Mouse (Mus musculus) heart, embryonic 12.5 days (tissue): ENCODE measurements around the gene Mpzl1. TPM values are rescaled to one million over a fixed set of nuclear protein-coding genes. Genes with fewer than 3 reads are reported as not detected.
"Not testable (repeated sequence)": the region's sequence is repeated elsewhere in the genome, so short reads cannot be mapped to it uniquely, and the experiment has no call there.

Experiments used
- ATAC-seq: fragments of 200-750 bp; cut with Nextera tagmentation; 2 replicates; pipeline ENCODE4 v1.8.0; 2017; ENCODE audit warnings: moderate TSS enrichment, moderate library complexity; ENCODE audit not compliant: insufficient number of reproducible peaks, low FRiP score
- H3K27ac ChIP-seq: fragments of 300-500 bp; sonication (generic); 2 replicates; pipeline ENCODE4 v1.5.1; 2016; ENCODE audit warnings: mild to moderate bottlenecking, moderate library complexity; ENCODE audit not compliant: poor library complexity, severe bottlenecking
- H3K27me3 ChIP-seq: fragments of 300-500 bp; sonication (generic); replicated peaks from 2 replicates; pipeline ENCODE4 v1.6.1; 2016; ENCODE audit warnings: mild to moderate bottlenecking, moderate library complexity
- H3K36me3 ChIP-seq: fragments of 300-500 bp; sonication (generic); 2 replicates; pipeline ENCODE4 v1.6.1; 2016; ENCODE audit warnings: mild to moderate bottlenecking, moderate library complexity
- H3K4me1 ChIP-seq: fragments of 300-500 bp; sonication (generic); replicated peaks from 2 replicates; pipeline ENCODE4 v1.6.1; 2016; ENCODE audit warnings: mild to moderate bottlenecking
- H3K4me2 ChIP-seq: fragments of 300-500 bp; sonication (generic); 2 replicates; pipeline ENCODE4 v1.6.1; 2016; ENCODE audit warnings: mild to moderate bottlenecking, moderate library complexity
- H3K4me3 ChIP-seq: fragments of 300-500 bp; sonication (generic); 2 replicates; pipeline ENCODE4 v1.5.1; 2016; ENCODE audit warnings: mild to moderate bottlenecking
- H3K9ac ChIP-seq: fragments of 300-500 bp; sonication (generic); 2 replicates; pipeline ENCODE4 v1.6.1; 2016; ENCODE audit warnings: mild to moderate bottlenecking, moderate library complexity
- H3K9me3 ChIP-seq: fragments of 300-500 bp; sonication (generic); replicated peaks from 2 replicates; pipeline ENCODE4 v1.6.1; 2016; ENCODE audit warnings: mild to moderate bottlenecking, moderate library complexity
- WGBS: fragments of 180-500 bp; shearing (Covaris S2); methylation state at CpG from one replicate; pipeline ENCODE4 v1.1.7; 2016; 5-methylcytosine and 5-hydroxymethylcytosine counted together
- polyA plus RNA-seq: library from polyadenylated mRNA; unstranded; fragments of >200 nt; fragmentation: Nextera tagmentation; extraction: Ambion mirVana; gene quantifications from 2 replicates; pipeline ENCODE4 v1.2.1, GENCODE M21; 2016

Gene Mpzl1
- polyA plus RNA-seq = 126 and 135 TPM in 2 replicates

DNA sequence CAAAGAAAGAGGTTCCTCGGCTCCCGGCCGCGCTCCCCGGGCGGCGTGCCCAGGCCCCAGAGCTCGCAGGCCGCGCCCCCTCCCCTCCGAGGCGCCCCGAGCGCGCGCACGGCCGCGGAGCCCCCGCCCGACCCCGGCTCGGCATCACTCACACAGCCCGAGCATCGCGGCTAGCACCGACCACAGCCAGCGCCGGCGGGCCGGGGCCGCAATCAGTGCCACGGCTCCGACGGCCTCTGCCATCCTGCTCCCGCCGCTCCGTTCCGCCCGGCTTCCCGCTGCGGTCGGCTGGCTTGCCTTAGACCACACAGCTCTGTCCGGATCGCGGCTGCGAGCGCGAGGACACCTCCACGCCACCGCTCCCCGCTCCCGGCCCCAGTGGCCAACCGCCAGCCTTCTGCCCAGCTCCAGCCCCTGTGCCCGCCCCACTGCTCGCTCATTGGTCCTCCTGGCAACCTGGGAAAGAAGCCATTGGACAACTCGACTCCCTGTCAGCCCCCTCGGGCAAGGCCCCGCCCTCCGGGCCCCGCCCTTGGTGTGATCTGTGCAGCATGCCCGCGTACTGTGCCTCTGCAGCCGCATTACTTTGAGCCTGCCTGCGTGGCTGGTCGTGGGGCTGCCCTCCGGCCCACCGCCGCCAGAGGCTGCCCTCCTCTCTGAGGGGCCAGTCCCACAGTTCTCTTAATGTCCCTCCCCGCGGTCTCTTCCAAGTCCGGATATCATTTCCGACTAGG lies at the start of gene Mpzl1:
TSS of gene Mpzl1 (minus strand) at position 388 of the 734 bp plus-strand sequence.
- peak within 1 kb of the TSS; percentile 70 for H3K4me2 ChIP-seq
- under 1% methylated on average over 71 of the region's 73 CpGs for WGBS
- peak; percentile 99 for ATAC-seq
- no peaks in the 10 kb centered on the region for H3K36me3 ChIP-seq
- H3K27ac ChIP-seq = peak within 1 kb of the TSS; percentile 97
- H3K9ac ChIP-seq = peak within 1 kb of the TSS; percentile 96
- H3K27me3 ChIP-seq = no peaks in the 10 kb centered on the region
- peak within 1 kb of the TSS; percentile 88 for H3K4me3 ChIP-seq
- H3K9me3 ChIP-seq = no peaks in the 10 kb centered on the region
- peaks cover 49% of the 10 kb centered on the region for H3K4me1 ChIP-seq

DNA sequence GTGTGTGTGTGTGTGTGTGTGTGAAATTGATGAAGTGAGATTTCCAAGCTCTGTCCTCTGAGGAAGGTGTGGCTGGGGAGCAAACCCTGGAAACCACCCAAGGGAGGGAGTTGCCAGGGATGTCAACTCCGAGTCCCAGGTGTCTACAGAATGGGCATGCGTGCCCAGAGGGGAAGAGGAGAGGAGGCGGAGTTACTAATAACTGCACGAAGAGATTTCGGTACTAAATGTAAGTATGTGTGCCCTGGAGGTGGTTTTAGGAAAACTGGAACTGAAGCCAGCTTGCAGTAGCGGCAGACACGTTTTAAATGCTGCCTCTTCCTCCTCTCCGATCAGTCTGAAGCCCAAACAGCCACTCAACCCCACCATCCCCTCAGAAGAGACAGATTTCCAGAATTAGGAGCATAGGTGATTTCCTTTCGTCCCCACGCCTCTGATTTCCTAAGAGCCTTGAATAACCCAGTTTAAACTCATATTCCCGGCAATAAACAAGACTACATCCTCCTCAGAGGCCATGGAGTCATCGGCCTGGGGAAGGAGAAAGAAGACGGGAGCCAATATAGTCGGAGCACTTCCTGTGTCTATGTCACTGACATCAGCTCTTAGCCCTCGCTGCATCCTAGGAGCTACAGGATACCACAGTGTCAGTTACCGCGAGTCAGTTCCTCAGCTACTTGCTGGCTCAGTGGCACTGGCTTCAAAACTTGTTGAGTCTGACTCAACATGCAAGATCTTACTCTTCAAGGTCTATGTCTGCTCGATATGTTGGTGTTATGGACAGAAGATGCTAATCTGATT lies 47.9 kb upstream of the Mpzl1 start:
- ATAC-seq = no peak
- peak overlapping the region; percentile 7; the same call in 1 of the 2 replicates for H3K27ac ChIP-seq
- no peak overlapping the region for H3K9ac ChIP-seq
- 66% methylated on average over 18 of the region's 18 CpGs for WGBS
- no peak overlapping the region for H3K4me3 ChIP-seq
- H3K27me3 ChIP-seq = no peaks in the 10 kb centered on the region
- H3K4me1 ChIP-seq = peaks cover 95% of the 10 kb centered on the region
- H3K4me2 ChIP-seq = no peak overlapping the region
- H3K9me3 ChIP-seq = no peaks in the 10 kb centered on the region
- H3K36me3 ChIP-seq = peaks cover 31% of the 10 kb centered on the region

DNA sequence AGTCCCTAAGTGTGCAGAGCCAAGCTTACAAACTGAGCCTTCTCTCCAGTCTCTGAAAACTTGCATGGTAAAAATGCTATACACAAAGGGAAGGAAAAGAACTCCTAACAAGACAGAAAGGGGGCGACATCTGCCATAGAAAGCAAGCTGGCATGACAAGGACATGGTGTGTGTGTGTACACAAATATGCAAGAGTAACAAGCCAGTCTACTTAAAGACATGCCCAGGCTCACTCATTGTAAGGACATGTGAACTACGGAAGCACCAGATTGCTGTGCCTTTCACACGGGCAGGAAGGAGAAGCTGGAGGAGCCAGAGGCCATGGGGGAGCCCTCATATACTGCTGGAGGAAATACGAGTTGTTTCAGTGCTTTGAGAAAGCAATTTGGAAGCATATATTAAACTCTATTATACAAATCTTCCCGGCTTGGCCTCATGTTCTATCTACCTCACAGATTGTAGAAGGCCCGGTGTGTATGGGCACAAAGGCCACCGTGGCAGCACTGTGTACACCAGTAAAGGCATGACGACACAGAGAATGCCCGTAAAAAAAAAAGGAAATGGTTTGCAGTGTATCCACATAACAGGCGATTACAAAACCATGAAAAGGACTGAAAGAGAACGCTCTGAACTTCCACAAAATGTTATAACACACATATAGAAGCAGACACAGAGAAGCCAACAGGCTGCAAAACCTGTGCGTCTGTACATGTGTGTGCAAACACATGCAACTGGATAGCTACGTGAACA lies 46.9 kb upstream of the Mpzl1 start:
- WGBS = 60% methylated on average over 13 of the region's 13 CpGs
- no peak overlapping the region for H3K4me2 ChIP-seq
- no peaks in the 10 kb centered on the region for H3K27me3 ChIP-seq
- H3K27ac ChIP-seq = peak overlapping the region; percentile 17
- no peaks in the 10 kb centered on the region for H3K9me3 ChIP-seq
- H3K4me3 ChIP-seq = no peak overlapping the region
- no peak for ATAC-seq
- H3K9ac ChIP-seq = no peak overlapping the region; the same call in 1 of the 2 replicates
- peaks cover 95% of the 10 kb centered on the region for H3K4me1 ChIP-seq
- H3K36me3 ChIP-seq = peaks cover 33% of the 10 kb centered on the region

DNA sequence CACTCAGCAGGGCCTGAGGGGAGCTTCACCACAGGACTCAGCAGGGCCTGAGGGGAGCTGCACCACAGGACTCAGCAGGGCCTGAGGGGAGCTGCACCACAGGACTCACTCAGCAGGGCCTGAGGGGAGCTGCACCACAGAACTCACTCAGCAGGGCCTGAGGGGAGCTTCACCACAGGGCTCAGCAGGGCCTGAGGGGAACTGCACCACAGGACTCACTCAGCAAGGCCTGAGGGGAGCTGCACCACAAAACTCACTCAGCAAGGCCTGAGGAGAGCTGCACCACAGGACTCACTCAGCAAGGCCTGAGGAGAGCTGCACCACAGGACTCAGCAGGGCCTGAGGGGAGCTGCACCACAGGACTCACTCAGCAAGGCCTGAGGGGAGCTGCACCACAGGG lies 45.7 kb upstream of the Mpzl1 start:
- Histone ChIP-seq H3K4me1 (peaks cover 96% of the 10 kb centered on the region), H3K9ac (peak overlapping the region; percentile 46; the same call in 1 of the 2 replicates), H3K27ac (peak overlapping the region; percentile 88), H3K36me3 (peaks cover 31% of the 10 kb centered on the region)
- ATAC-seq, H3K9me3 ChIP-seq, H3K27me3 ChIP-seq, H3K4me2 ChIP-seq, H3K4me3 ChIP-seq: not testable (repeated sequence)

DNA sequence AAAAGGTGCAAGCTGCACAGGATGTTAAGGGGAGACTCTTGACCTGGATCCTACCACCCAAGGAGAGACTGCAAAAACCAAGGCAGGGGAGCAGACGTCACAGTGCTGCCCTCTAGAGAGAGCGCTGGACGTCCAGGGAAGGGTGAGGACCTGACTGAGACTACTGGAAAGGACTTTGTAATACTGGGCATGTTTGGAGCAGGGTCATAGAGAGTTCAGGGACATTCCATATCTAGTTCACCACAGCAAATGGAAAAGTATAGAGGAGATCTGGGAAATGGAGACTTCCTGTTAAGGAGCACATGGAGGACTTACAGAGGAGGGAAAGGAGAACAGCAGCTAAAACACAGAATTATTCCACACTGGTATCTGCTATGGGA lies 45.3 kb upstream of the Mpzl1 start:
- Histone ChIP-seq H3K4me2 (no peak overlapping the region), H3K27ac (peak overlapping the region; percentile 88)

DNA sequence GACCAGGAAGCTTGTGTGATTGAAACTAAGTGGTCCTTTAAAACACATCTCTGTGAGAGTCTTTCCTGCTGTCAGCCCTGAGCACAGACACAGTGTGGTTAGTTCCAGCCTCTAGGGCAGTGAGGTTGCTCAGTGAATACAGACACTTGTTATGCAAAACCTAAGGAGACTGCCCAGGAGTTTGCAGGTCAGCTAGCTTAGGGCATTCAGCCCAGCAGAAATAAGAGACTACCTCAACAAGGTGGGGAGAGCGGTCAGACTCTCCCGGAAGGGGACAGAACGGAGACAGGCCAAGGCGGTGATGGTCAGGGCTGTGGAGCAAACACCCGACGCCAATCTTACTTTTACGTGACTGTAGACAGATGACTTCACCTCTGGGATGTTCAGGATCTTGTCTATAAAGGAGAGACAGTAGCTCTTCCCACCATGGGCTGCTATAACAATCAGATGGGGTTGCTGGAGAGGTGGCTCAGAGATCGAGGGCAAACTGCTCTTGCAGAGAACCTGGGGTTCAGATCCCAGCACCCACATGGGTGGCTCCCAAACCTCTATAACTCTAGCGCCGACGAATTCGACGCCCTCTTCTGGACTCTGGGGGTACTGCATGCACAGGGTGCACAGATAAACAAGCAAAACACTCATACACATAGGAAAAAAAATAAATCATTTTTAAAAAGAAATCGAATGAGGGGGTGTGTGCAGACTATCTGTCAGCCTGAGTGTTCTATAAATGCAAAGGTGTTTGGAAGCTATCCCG lies 44.7 kb upstream of the Mpzl1 start:
- Histone ChIP-seq H3K4me3 (no peak overlapping the region), H3K4me1 (peaks cover 96% of the 10 kb centered on the region), H3K36me3 (peaks cover 31% of the 10 kb centered on the region), H3K27me3 (no peaks in the 10 kb centered on the region), H3K9ac (0 out of 2 replicates have a peak overlapping the region, but pooled peaks have one; percentile 39), H3K9me3 (no peaks in the 10 kb centered on the region), H3K27ac (peak overlapping the region; percentile 88), H3K4me2 (no peak overlapping the region)
- 72% methylated on average over 15 of the region's 15 CpGs for WGBS
- ATAC-seq = no peak

More for the DNA sequence above, 45.3 kb upstream of the Mpzl1 start:
- WGBS = 37% methylated on average over 3 of the region's 3 CpGs
- no peak overlapping the region for H3K4me3 ChIP-seq
- H3K4me1 ChIP-seq = peaks cover 96% of the 10 kb centered on the region
- H3K36me3 ChIP-seq = peaks cover 31% of the 10 kb centered on the region
- no peaks in the 10 kb centered on the region for H3K27me3 ChIP-seq
- H3K9me3 ChIP-seq = no peaks in the 10 kb centered on the region
- 0 out of 2 replicates have a peak overlapping the region, but pooled peaks have one; percentile 46 for H3K9ac ChIP-seq
- ATAC-seq = peak; percentile 51

DNA sequence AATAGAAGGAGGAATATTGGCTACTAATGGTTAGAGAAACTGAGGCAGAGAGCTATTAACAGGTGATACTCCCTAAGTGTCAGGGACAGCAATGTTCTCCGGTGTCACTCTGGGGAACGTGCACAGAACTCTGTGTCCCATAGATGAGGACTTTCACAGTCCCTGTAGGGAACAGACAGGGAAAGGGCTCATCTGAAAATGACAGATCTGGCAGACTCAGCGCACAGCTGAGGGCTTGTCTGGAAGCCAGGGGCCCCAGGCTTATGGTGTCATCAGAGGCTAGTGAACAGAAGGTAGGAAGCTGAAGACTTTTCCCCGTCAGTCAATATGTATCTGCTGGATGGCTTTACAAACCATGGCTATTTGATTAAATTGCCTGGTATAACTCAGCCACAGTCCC lies 43.2 kb upstream of the Mpzl1 start:
- Histone ChIP-seq H3K4me3 (no peak overlapping the region), H3K4me2 (peak overlapping the region; percentile 29; the same call in 1 of the 2 replicates), H3K9me3 (no peaks in the 10 kb centered on the region), H3K36me3 (peaks cover 29% of the 10 kb centered on the region), H3K27me3 (no peaks in the 10 kb centered on the region), H3K9ac (peak overlapping the region; percentile 15; the same call in 1 of the 2 replicates), H3K27ac (peak overlapping the region; percentile 78), H3K4me1 (peaks cover 95% of the 10 kb centered on the region)
- WGBS = 53% methylated on average over 4 of the region's 4 CpGs
- no peak for ATAC-seq

DNA sequence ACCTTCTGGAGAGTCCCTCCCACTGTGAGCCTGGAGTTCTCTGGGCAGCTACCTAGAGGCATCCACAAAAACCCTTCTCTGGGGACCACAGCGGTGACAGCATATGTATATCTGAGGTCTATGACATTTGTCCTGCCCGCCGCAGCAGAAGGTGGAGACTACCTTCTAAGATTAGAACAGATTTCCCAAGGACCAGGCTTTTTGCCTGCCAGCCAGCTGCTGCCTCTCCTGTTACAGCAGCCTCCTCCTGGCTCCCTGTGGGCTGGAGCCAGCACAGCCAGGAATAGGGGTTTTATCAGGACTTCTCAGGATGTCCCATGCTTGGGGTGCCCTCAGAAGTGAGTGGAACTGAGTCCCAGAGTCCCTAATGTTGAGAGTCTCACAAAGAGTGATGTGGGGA lies 42.7 kb upstream of the Mpzl1 start:
- Histone ChIP-seq H3K9ac (0 out of 2 replicates have a peak overlapping the region, but pooled peaks have one; percentile 15), H3K27ac (peak overlapping the region; percentile 78), H3K4me2 (peak overlapping the region; percentile 29), H3K27me3 (no peaks in the 10 kb centered on the region), H3K4me1 (peaks cover 95% of the 10 kb centered on the region), H3K4me3 (no peak overlapping the region), H3K9me3 (no peaks in the 10 kb centered on the region), H3K36me3 (peaks cover 34% of the 10 kb centered on the region)
- ATAC-seq = no peak
- WGBS = 16% methylated on average over 3 of the region's 3 CpGs

DNA sequence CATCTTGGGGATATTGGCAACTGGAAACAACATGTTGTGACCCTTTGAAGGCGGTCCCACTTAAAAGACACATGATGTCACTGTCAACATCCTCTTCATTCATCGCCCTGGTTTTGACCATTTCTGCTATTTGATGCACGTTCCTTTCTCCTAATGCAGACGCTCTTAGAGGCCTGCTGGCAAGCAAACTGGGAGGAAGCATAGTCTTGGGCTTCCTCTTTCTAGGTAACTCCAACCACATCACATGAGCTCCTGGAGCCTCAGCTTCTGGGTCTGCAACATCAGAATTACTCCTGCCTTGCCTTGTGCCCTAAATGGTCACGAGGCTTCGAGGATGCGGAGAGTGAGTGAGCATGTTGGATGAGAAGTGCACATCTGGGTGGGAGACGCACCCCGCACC lies 40.8 kb upstream of the Mpzl1 start:
- H3K36me3 ChIP-seq = peaks cover 42% of the 10 kb centered on the region

DNA sequence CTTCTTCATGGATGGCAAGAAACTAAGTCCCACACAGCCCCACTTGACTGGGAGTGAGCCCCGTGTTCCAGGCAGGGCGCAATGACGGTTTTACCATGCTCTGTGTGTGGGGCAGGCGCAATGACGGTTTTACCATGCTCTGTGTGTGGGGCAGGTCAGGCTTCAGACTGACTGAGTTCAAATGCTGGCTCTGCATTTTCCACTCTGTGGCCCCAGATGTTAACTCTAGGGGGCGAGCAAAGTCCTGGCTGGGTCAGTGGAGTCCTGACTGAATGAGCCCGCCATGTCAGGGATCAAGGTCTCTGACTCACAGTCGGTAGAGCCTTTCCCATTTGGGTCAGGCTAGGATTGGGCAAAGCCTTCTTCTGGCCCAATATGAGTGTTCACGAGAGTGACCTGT lies 38.0 kb upstream of the Mpzl1 start:
- Histone ChIP-seq H3K27ac (no peak overlapping the region; the same call in 1 of the 2 replicates), H3K36me3 (peaks cover 29% of the 10 kb centered on the region; the same call in 1 of the 2 replicates), H3K4me1 (peaks cover 93% of the 10 kb centered on the region), H3K4me3 (no peak overlapping the region), H3K27me3 (no peaks in the 10 kb centered on the region), H3K9me3 (no peaks in the 10 kb centered on the region), H3K4me2 (no peak overlapping the region), H3K9ac (no peak overlapping the region)
- no peak for ATAC-seq
- WGBS = 74% methylated on average over 9 of the region's 9 CpGs

More for the DNA sequence above, 40.8 kb upstream of the Mpzl1 start:
- Histone ChIP-seq H3K9me3 (no peaks in the 10 kb centered on the region), H3K4me3 (no peak overlapping the region), H3K27me3 (no peaks in the 10 kb centered on the region), H3K4me1 (peaks cover 95% of the 10 kb centered on the region), H3K27ac (peak overlapping the region; percentile 32), H3K9ac (no peak overlapping the region), H3K4me2 (no peak overlapping the region)
- ATAC-seq = no peak
- 79% methylated on average over 9 of the region's 9 CpGs for WGBS
